Mouse (Mus musculus): ENCODE data around the gene Rprd1b. TPM values are rescaled to one million over a fixed set of nuclear protein-coding genes. Genes with fewer than 3 reads are reported as not detected.

Gene Rprd1b
- polyA plus RNA-seq, 1 experiment: 17.1 TPM

GRCm38 (mm10) chr2:158144750-158145527 is 116.6 kb downstream of the Rprd1b start:
- no peaks in the 10 kb centered on the region for H3K4me1 ChIP-seq (ENCODE audit: control insufficient read depth, insufficient read depth, low read length)
- TF ChIP-seq CTCF (IDR thresholded peaks at IDR 0.05; ENCODE audit: extremely low read depth, insufficient read depth, low read length) (no peak), POLR2A (IDR thresholded peaks at IDR 0.05; ENCODE audit: extremely low read depth, insufficient read depth, low read length) (no peak)
- no peak overlapping the region for H3K4me3 ChIP-seq (ENCODE audit: insufficient read depth, low read length)
- no peak overlapping the region for H3K27ac ChIP-seq (ENCODE audit: insufficient read depth, low read length)

GRCm38 (mm10) chr2:158145528-158146065 is 117.3 kb downstream of the Rprd1b start:
- Histone ChIP-seq H3K4me3 (ENCODE audit: insufficient read depth, low read length) (peak overlapping the region; percentile 32), H3K27ac (ENCODE audit: insufficient read depth, low read length) (no peak overlapping the region), H3K4me1 (ENCODE audit: control insufficient read depth, insufficient read depth, low read length) (no peaks in the 10 kb centered on the region)
- TF ChIP-seq POLR2A (IDR thresholded peaks at IDR 0.05; ENCODE audit: extremely low read depth, insufficient read depth, low read length): no peak
- TF ChIP-seq CTCF (IDR thresholded peaks at IDR 0.05; ENCODE audit: extremely low read depth, insufficient read depth, low read length): no peak

- H3K4me3 ChIP-seq (ENCODE audit: insufficient read depth, low read length): peak within 1 kb of the TSS; percentile 32
- no peaks in the 10 kb centered on the region for H3K4me1 ChIP-seq (ENCODE audit: control insufficient read depth, insufficient read depth, low read length)
- TF ChIP-seq POLR2A (IDR thresholded peaks at IDR 0.05; ENCODE audit: extremely low read depth, insufficient read depth, low read length) (no peak), CTCF (IDR thresholded peaks at IDR 0.05; ENCODE audit: extremely low read depth, insufficient read depth, low read length) (peak; percentile 30; the same call in 1 of the 2 replicates)
- H3K27ac ChIP-seq (ENCODE audit: insufficient read depth, low read length): no peak within 1 kb of the TSS
These were observed 117.9 kb downstream of the Rprd1b start, which contains the start of gene Tgm2 for GRCm38 (mm10) chr2:158146223-158146622. Gene Tgm2, minus strand, starts transcription at chr2:158146436.

DNA sequence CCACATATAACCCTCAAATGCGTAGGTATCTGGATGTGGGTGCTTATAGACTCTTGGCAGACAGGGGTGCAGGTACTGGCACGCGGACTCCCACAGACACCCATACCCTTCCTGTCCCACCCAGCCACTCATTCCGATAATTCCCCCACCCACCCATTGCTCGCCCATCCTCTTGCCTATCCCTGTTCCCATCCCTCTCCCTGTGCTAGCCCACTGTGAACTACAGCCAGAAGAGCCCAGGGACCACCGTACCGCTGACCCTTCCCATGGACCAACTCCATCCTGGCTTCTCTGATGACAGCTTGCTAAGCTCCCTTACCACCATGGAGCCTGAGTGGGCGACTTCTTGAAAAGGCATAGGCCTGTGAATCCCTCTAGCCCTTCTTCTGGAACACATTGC is 118.7 kb downstream of the Rprd1b start:
- TF ChIP-seq POLR2A (IDR thresholded peaks at IDR 0.05; ENCODE audit: extremely low read depth, insufficient read depth, low read length) (no peak), CTCF (IDR thresholded peaks at IDR 0.05; ENCODE audit: extremely low read depth, insufficient read depth, low read length) (no peak)
- no peak overlapping the region for H3K27ac ChIP-seq (ENCODE audit: insufficient read depth, low read length)
- H3K4me3 ChIP-seq (ENCODE audit: insufficient read depth, low read length): no peak overlapping the region
- H3K4me1 ChIP-seq (ENCODE audit: control insufficient read depth, insufficient read depth, low read length): no peaks in the 10 kb centered on the region

- H3K4me1 ChIP-seq (ENCODE audit: control insufficient read depth, insufficient read depth, low read length): no peaks in the 10 kb centered on the region
- TF ChIP-seq CTCF (IDR thresholded peaks at IDR 0.05; ENCODE audit: extremely low read depth, insufficient read depth, low read length) (no peak), POLR2A (IDR thresholded peaks at IDR 0.05; ENCODE audit: extremely low read depth, insufficient read depth, low read length) (no peak)
These were observed 122.8 kb downstream of the Rprd1b start for GRCm38 (mm10) chr2:158151077-158151476.

GRCm38 (mm10) chr2:158152685-158153309 is 124.5 kb downstream of the Rprd1b start:
- H3K27ac ChIP-seq (ENCODE audit: insufficient read depth, low read length): no peak overlapping the region
- H3K4me1 ChIP-seq (ENCODE audit: control insufficient read depth, insufficient read depth, low read length): no peaks in the 10 kb centered on the region
- no peak overlapping the region for H3K4me3 ChIP-seq (ENCODE audit: insufficient read depth, low read length)
- TF ChIP-seq CTCF (IDR thresholded peaks at IDR 0.05; ENCODE audit: extremely low read depth, insufficient read depth, low read length) (no peak), POLR2A (IDR thresholded peaks at IDR 0.05; ENCODE audit: extremely low read depth, insufficient read depth, low read length) (no peak)

More at GRCm38 (mm10) chr2:158151077-158151476, 122.8 kb downstream of the Rprd1b start:
- Histone ChIP-seq H3K4me3 (ENCODE audit: insufficient read depth, low read length) (no peak overlapping the region), H3K27ac (ENCODE audit: insufficient read depth, low read length) (no peak overlapping the region)

DNA sequence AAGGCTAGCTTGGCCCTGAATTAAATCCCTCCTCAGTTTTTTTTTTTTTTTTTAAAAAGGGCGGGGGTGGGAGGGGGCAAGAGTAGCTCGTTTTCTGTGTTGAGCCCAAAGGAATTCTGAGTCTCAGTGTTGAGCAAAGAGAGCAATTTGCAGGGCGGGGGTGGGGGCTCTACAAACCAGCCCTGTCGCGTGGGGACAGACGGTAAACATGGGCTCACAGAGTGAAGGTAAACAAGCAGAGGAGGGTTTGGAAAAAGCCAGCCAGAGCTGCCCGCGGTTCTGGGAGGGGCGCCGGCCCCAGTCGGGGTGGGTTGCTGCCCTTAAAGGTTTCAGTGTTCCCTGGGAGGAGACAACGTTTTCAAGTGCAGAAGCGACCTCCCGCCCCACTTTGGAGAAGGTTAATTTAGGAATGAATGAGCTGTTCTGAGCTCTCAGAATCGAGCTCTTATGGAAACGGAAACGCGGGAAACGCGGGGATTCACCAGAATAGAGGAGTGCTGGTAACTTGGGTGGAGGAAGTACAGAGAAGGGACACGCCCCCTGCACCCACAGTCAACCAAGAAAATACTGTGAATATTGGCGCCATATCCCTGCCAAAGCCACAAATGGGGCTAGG is 125.5 kb downstream of the Rprd1b start:
- Histone ChIP-seq H3K27ac (ENCODE audit: insufficient read depth, low read length) (no peak overlapping the region), H3K4me1 (ENCODE audit: control insufficient read depth, insufficient read depth, low read length) (no peaks in the 10 kb centered on the region), H3K4me3 (ENCODE audit: insufficient read depth, low read length) (no peak overlapping the region)
- TF ChIP-seq CTCF (IDR thresholded peaks at IDR 0.05; ENCODE audit: extremely low read depth, insufficient read depth, low read length) (no peak), POLR2A (IDR thresholded peaks at IDR 0.05; ENCODE audit: extremely low read depth, insufficient read depth, low read length) (no peak)

GRCm38 (mm10) chr2:158154641-158155040 is 126.3 kb downstream of the Rprd1b start:
- no peak overlapping the region for H3K27ac ChIP-seq (ENCODE audit: insufficient read depth, low read length)
- no peak for TF ChIP-seq CTCF (IDR thresholded peaks at IDR 0.05; ENCODE audit: extremely low read depth, insufficient read depth, low read length)
- TF ChIP-seq POLR2A (IDR thresholded peaks at IDR 0.05; ENCODE audit: extremely low read depth, insufficient read depth, low read length): no peak
- no peaks in the 10 kb centered on the region for H3K4me1 ChIP-seq (ENCODE audit: control insufficient read depth, insufficient read depth, low read length)
- no peak overlapping the region for H3K4me3 ChIP-seq (ENCODE audit: insufficient read depth, low read length)

GRCm38 (mm10) chr2:158155101-158155500 is 126.8 kb downstream of the Rprd1b start:
- Histone ChIP-seq H3K4me1 (ENCODE audit: control insufficient read depth, insufficient read depth, low read length) (no peaks in the 10 kb centered on the region), H3K27ac (ENCODE audit: insufficient read depth, low read length) (no peak overlapping the region), H3K4me3 (ENCODE audit: insufficient read depth, low read length) (no peak overlapping the region)
- no peak for TF ChIP-seq POLR2A (IDR thresholded peaks at IDR 0.05; ENCODE audit: extremely low read depth, insufficient read depth, low read length)
- no peak for TF ChIP-seq CTCF (IDR thresholded peaks at IDR 0.05; ENCODE audit: extremely low read depth, insufficient read depth, low read length)

Data from cortical plate, adult 2 months (tissue).